Mouse (Mus musculus) cortical plate, adult 2 months (tissue): Measurements from ENCODE around the gene Col27a1.

ENCODE experiments used
- CTCF ChIP-seq: fragments of 200-500 bp; IDR thresholded peaks from 2 replicates; pipeline ENCODE4 v1.5.1; 2011; ENCODE audit warnings: mild to moderate bottlenecking, control low read depth, low read length; ENCODE audit not compliant: insufficient read depth; ENCODE audit errors: extremely low read depth
- POLR2A ChIP-seq: fragments of 200-500 bp; IDR thresholded peaks from 2 replicates; pipeline ENCODE4 v1.6.1; 2011; ENCODE audit warnings: mild to moderate bottlenecking, low read length, control low read depth; ENCODE audit not compliant: insufficient read depth; ENCODE audit errors: extremely low read depth

DNA sequence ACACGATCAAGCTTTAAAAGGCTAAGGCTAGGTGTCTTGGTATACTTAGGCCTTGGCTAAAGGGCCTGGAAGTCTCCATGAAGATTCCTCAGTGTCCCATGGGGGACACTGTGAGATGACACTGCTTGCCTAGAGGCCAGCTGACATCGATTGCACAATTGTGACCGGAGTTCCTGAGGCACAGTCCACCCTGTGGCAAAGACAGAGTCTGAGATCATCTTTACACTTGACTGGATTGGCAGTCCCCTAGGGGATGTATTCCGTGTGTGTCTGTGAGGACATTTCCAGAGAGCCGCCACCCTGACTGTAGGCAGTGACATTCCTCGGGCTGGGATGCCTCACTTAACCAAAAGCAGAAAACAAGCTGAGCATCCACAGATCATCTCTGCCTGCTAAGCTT, 146.1 kb downstream of the Col27a1 start:
- TF ChIP-seq CTCF: no peak
- TF ChIP-seq POLR2A: no peak
